ENCODE assay signal across 7 mouse cellular contexts in genomic region chr1:120757283-120757821, GRCm38 (mm10).
A peak's percentile ranks its signal among the peaks of the same experiment; 100 is the strongest.
DNase-seq lines count a peak whose midpoint lies in the region; ATAC-seq lines count a peak whose summit lies in the region.

No protein-coding gene starts in this region.

- intact Hi-C loops in left cerebral cortex, postnatal 4 days (cut with DNase I), result no loop called here

- no peak for ATAC-seq in monocyte, adult 5-6 weeks (replicated peaks; ENCODE audit: insufficient number of reproducible peaks, low FRiP score, low TSS enrichment, poor library complexity, severe bottlenecking)
- ATAC-seq in granulocyte monocyte progenitor cell, adult 5-6 weeks (replicated peaks; ENCODE audit: poor library complexity, severe bottlenecking), result no peak

- peak; percentile 97 for DNase-seq in 3T3-L1 (ENCODE audit: low read depth, low spot score)
- DNase-seq in Muller cell, postnatal 12 days (ENCODE audit: inconsistent ontology term), result peak; percentile 94
- peak; percentile 77 for DNase-seq in gastrocnemius, adult 18-20 months (ENCODE audit: low spot score)
- peak; percentile 25 for DNase-seq in left cerebral cortex, postnatal 4 days
- DNase-seq in cerebellum, adult 11-12 months, result no peak
